Mouse (Mus musculus) MEL (cell line): ENCODE results near the gene Arhgap5. TPM values are rescaled to one million over a fixed set of nuclear protein-coding genes. Genes with fewer than 3 reads are reported as not detected.
"Not testable (repeated sequence)": the region's sequence is repeated elsewhere in the genome, so short reads cannot be mapped to it uniquely, and the experiment has no call there.

Source experiments
- DNase-seq: peaks from one replicate; pipeline ENCODE4 v3.0.0; 2011; ENCODE audit warnings: low read depth, low spot score
- H3K27ac ChIP-seq: 2 replicates; pipeline ENCODE4 v1.5.1; 2012; ENCODE audit warnings: low read depth, mild to moderate bottlenecking, control low read depth, low read length, moderate library complexity; ENCODE audit not compliant: control insufficient read depth
- H3K27me3 ChIP-seq, 2 experiments: fragments of 150-350 bp in 1 of 2; sonication (generic) in 1 of 2; 2 replicates each; pipeline ENCODE4 v1.6.1; 2012; ENCODE audit warnings: low read length in 2 of 2, mild to moderate bottlenecking in 2 of 2, improper control_type of control experiment in 1 of 2, moderate library complexity in 1 of 2; ENCODE audit not compliant: insufficient read depth in 2 of 2, control insufficient read depth in 1 of 2
- H3K36me3 ChIP-seq, 2 experiments: 2 replicates each; pipeline ENCODE4 v1.6.1; 2012 to 2014; ENCODE audit warnings: low read length in 2 of 2, improper control_type of control experiment in 1 of 2, inconsistent platforms in 1 of 2, mild to moderate bottlenecking in 1 of 2; ENCODE audit not compliant: insufficient read depth in 2 of 2, control insufficient read depth in 1 of 2
- H3K4me1 ChIP-seq, 2 experiments: fragments of 150-350 bp in 1 of 2; sonication (generic) in 1 of 2; 2 replicates each; pipeline ENCODE4 v1.6.1; 2012; ENCODE audit warnings: low read length in 2 of 2, improper control_type of control experiment in 1 of 2, mild to moderate bottlenecking in 1 of 2; ENCODE audit not compliant: insufficient read depth in 2 of 2, control insufficient read depth in 1 of 2
- H3K4me3 ChIP-seq, 2 experiments: fragments of 150-350 bp in 1 of 2; sonication (generic) in 1 of 2; 2 replicates each; pipeline ENCODE4 v1.5.1; 2012; ENCODE audit warnings: low read depth in 2 of 2, low read length in 2 of 2, mild to moderate bottlenecking in 2 of 2, moderate library complexity in 2 of 2, control low read depth in 1 of 2, improper control_type of control experiment in 1 of 2; ENCODE audit not compliant: control insufficient read depth in 1 of 2, insufficient read depth in 1 of 2
- H3K79me2 ChIP-seq: 2 replicates; pipeline ENCODE4 v1.6.1; 2012; ENCODE audit warnings: mild to moderate bottlenecking, low read length, moderate library complexity; ENCODE audit not compliant: control insufficient read depth, poor library complexity, insufficient read depth
- H3K9ac ChIP-seq: 2 replicates; pipeline ENCODE4 v1.6.1; 2012; ENCODE audit warnings: low read depth, mild to moderate bottlenecking, control low read depth, low read length, moderate library complexity; ENCODE audit not compliant: control insufficient read depth, poor library complexity, severe bottlenecking
- H3K9me3 ChIP-seq: fragments of 150-350 bp; sonication (generic); replicated peaks from 2 replicates; pipeline ENCODE4 v1.6.1; 2012; ENCODE audit warnings: mild to moderate bottlenecking, low read length, improper control_type of control experiment, moderate library complexity; ENCODE audit not compliant: insufficient read depth
- CHD1 ChIP-seq: IDR thresholded peaks from 2 replicates; pipeline ENCODE4 v1.6.1; 2012; ENCODE audit warnings: low read depth, mild to moderate bottlenecking, inconsistent platforms, low read length, improper control_type of control experiment
- E2F4 ChIP-seq: IDR thresholded peaks from 2 replicates; pipeline ENCODE4 v1.6.1; 2011; ENCODE audit warnings: low read depth, low read length, improper control_type of control experiment, borderline replicate concordance
- GATA1 ChIP-seq: IDR thresholded peaks from 2 replicates; pipeline ENCODE4 v1.6.1; 2011; ENCODE audit warnings: low read depth, low read length, improper control_type of control experiment
- MAZ ChIP-seq: IDR thresholded peaks from 2 replicates; pipeline ENCODE4 v1.6.1; 2012; ENCODE audit warnings: low read depth, mild to moderate bottlenecking, inconsistent platforms, low read length, improper control_type of control experiment
- TBP ChIP-seq: IDR thresholded peaks from 2 replicates; pipeline ENCODE4 v1.8.0; 2011; ENCODE audit warnings: low read depth, low read length, improper control_type of control experiment
- USF1 ChIP-seq: IDR thresholded peaks from 2 replicates; pipeline ENCODE4 v1.6.1; 2014; ENCODE audit warnings: low read depth, mild to moderate bottlenecking, inconsistent platforms, low read length, improper control_type of control experiment, moderate library complexity
- ZC3H11A ChIP-seq: IDR thresholded peaks from 2 replicates; pipeline ENCODE4 v1.6.1; 2012; ENCODE audit warnings: low read depth, mild to moderate bottlenecking, inconsistent platforms, low read length, improper control_type of control experiment
- ZMIZ1 ChIP-seq: IDR thresholded peaks from 2 replicates; pipeline ENCODE4 v1.6.1; 2012; ENCODE audit warnings: low read depth, mild to moderate bottlenecking, inconsistent platforms, low read length, improper control_type of control experiment, moderate library complexity
- polyA plus RNA-seq, 2 experiments: library from polyadenylated mRNA; stranded (reverse) in 1 of 2; unstranded in 1 of 2; fragments of >175 nt in 1 of 2; fragments of >200 nt in 1 of 2; gene quantifications; 2 replicates each; pipeline versions ENCODE4 v1.2.1 to v1.2.4; 2012; ENCODE audit warnings: low replicate concordance in 2 of 2, low read depth in 1 of 2; ENCODE audit not compliant: insufficient read length in 2 of 2, insufficient read depth in 1 of 2, missing spikeins in 1 of 2
- total RNA-seq: library from RNA; depleted of rRNA; stranded (reverse); fragments of 300-350 nt; gene quantifications from 2 replicates; pipeline ENCODE4 v1.2.3, GENCODE M21; 2012

Gene Arhgap5
- total and polyA plus RNA-seq, 3 experiments, result 10.5 to 108 (median 11.8) TPM

GRCm38 (mm10) chr12:52573371-52573770 lies 69.6 kb downstream of the Arhgap5 start:
- no peaks in the 10 kb centered on the region for H3K79me2 ChIP-seq
- TF ChIP-seq ZMIZ1, result no peak
- no peak for TF ChIP-seq MAZ
- TF ChIP-seq USF1, result no peak
- TF ChIP-seq ZC3H11A, result no peak
- TF ChIP-seq E2F4, result no peak
- no peaks in the 10 kb centered on the region for H3K9me3 ChIP-seq
- no peak for DNase-seq
- H3K36me3 ChIP-seq, result no peaks in the 10 kb centered on the region
- H3K4me1 ChIP-seq, result no peaks in the 10 kb centered on the region
- no peak overlapping the region for H3K4me3 ChIP-seq
- H3K27me3 ChIP-seq, result no peaks in the 10 kb centered on the region
- H3K27ac ChIP-seq, result no peak overlapping the region
- no peak overlapping the region for H3K9ac ChIP-seq

DNA sequence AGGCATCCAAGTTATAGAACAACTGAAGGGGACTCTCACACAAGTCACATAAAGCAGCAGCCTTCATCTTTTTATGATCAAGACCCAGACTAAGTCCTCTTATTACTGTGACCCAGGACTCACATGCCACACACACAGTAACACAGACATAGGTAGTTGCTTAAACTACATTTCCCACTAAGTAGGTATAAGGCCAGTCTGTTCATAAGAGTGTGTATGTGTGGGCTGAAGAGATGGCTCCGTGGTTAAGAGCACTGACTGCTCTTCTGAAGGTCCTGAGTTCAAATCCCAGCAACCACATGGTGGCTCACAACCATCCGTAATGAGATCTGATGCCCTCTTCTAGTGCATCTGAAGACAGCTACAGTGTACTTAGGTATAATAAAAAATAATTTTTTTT lies 82.7 kb downstream of the Arhgap5 start:
- not testable (repeated sequence) for H3K36me3 ChIP-seq, H3K9me3 ChIP-seq, DNase-seq
- peak; percentile 65 for TF ChIP-seq TBP
- TF ChIP-seq, all 39 proteins: peak for 1; not testable (repeated sequence) for 38
- not testable (repeated sequence) for H3K4me3 ChIP-seq, H3K27me3 ChIP-seq, H3K79me2 ChIP-seq, H3K4me1 ChIP-seq, H3K9ac ChIP-seq, H3K27ac ChIP-seq

DNA sequence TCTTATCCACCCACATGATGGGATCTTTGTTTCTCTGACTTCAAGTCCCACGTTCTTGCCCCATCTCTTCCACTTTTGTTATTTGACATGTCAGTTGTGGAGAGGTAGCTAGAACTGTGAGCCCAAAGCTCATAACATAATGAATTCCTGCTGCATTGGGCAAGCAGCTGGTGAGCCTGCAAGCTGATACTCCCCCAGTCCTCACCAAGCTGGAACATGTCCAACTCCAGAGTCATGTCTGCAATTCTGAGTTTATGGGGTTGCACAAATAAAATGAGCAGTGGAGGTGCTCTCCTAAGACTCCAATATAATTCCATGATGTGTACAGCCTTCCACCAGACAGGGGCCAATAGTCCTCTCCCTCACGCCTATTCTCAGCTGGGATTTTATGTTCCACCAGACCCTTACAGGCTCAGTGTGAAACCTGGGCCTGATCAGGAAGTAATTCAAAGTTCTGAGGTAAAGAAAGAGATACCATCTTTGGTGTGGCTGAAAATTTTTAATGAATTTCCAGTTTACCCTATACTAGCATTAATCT lies 83.8 kb downstream of the Arhgap5 start:
- Histone ChIP-seq H3K79me2 (no peaks in the 10 kb centered on the region; the same call in 1 of the 2 replicates), H3K9me3 (no peaks in the 10 kb centered on the region), H3K9ac (no peak overlapping the region), H3K36me3 (no peaks in the 10 kb centered on the region), H3K4me1 (no peaks in the 10 kb centered on the region)
- peak; percentile 53 for DNase-seq
- TF ChIP-seq GATA1, result 0 out of 2 replicates have a peak, but pooled peaks have one; percentile 11
- TF ChIP-seq CHD1, result no peak
- TF ChIP-seq, all 39 proteins: peak for 1
- Histone ChIP-seq H3K4me3 (no peak overlapping the region), H3K27me3 (no peaks in the 10 kb centered on the region), H3K27ac (no peak overlapping the region)
